Mouse (Mus musculus) embryonic facial prominence, embryonic 11.5 days (tissue): ENCODE data around the gene Mrvi1. TPM values are rescaled to one million over a fixed set of nuclear protein-coding genes. Genes with fewer than 3 reads are reported as not detected.

Experiments
- ATAC-seq: fragments of 200-750 bp; cut with Nextera tagmentation; replicated peaks from 2 replicates; pipeline ENCODE4 v1.8.0; 2017; ENCODE audit warnings: low read depth; ENCODE audit not compliant: insufficient number of reproducible peaks, low FRiP score, low TSS enrichment
- DNase-seq: peaks from one replicate; pipeline ENCODE4 v3.0.0-alpha.2; 2015; ENCODE audit warnings: low spot score
- H3K27ac ChIP-seq: fragments of 300-500 bp; sonication (generic); replicated peaks from 2 replicates; pipeline ENCODE4 v1.5.1; 2014; ENCODE audit warnings: mild to moderate bottlenecking, low read depth, low read length, control low read depth
- H3K27me3 ChIP-seq: fragments of 300-500 bp; sonication (generic); 2 replicates; pipeline ENCODE4 v1.6.1; 2014; ENCODE audit warnings: mild to moderate bottlenecking, low read length, moderate library complexity, mixed read lengths; ENCODE audit not compliant: control insufficient read depth, insufficient read depth
- H3K36me3 ChIP-seq: fragments of 300-500 bp; sonication (generic); replicated peaks from 2 replicates; pipeline ENCODE4 v1.6.1; 2014; ENCODE audit warnings: low read depth, mild to moderate bottlenecking, low read length, moderate library complexity, mixed read lengths; ENCODE audit not compliant: control insufficient read depth, insufficient read depth
- H3K4me1 ChIP-seq: fragments of 300-500 bp; sonication (generic); 2 replicates; pipeline ENCODE4 v1.6.1; 2014; ENCODE audit warnings: low read length, mixed read lengths; ENCODE audit not compliant: control insufficient read depth, insufficient read depth
- H3K4me2 ChIP-seq: fragments of 300-500 bp; sonication (generic); 2 replicates; pipeline ENCODE4 v1.6.1; 2014; ENCODE audit warnings: low read depth, mild to moderate bottlenecking, control low read depth, low read length, moderate library complexity
- H3K4me3 ChIP-seq: fragments of 300-500 bp; sonication (generic); 2 replicates; pipeline ENCODE4 v1.5.1; 2014; ENCODE audit warnings: low read depth, low read length, control low read depth
- H3K9ac ChIP-seq: fragments of 300-500 bp; sonication (generic); replicated peaks from 2 replicates; pipeline ENCODE4 v1.6.1; 2014; ENCODE audit warnings: mild to moderate bottlenecking, control low read depth, low read length
- H3K9me3 ChIP-seq: fragments of 300-500 bp; sonication (generic); replicated peaks from 2 replicates; pipeline ENCODE4 v1.6.1; 2016; ENCODE audit warnings: mild to moderate bottlenecking, low read length, inconsistent platforms, mixed read lengths; ENCODE audit not compliant: control insufficient read depth
- WGBS: fragments of 180-500 bp; shearing (Covaris S2); extraction: QIAGEN DNeasy Blood & Tissue Kit; methylation state at CpG from one replicate; pipeline ENCODE4 v1.1.7; 2014; 5-methylcytosine and 5-hydroxymethylcytosine counted together
- polyA plus RNA-seq: library from polyadenylated mRNA; unstranded; fragments of >200 nt; fragmentation: Nextera tagmentation; extraction: Ambion mirVana; gene quantifications from 2 replicates; pipeline ENCODE4 v1.2.1, GENCODE M21; 2014

Gene Mrvi1
- polyA plus RNA-seq, 1 experiment from 2014 or later, result 2.5 TPM

- Histone ChIP-seq H3K4me3 (no peak overlapping the region), H3K27ac (no peak overlapping the region), H3K9me3 (no peaks in the 10 kb centered on the region), H3K36me3 (no peaks in the 10 kb centered on the region), H3K9ac (no peak overlapping the region), H3K27me3 (no peaks in the 10 kb centered on the region), H3K4me1 (no peaks in the 10 kb centered on the region), H3K4me2 (no peak overlapping the region)
- no peak for ATAC-seq
- 71% methylated on average over 2 of the region's 2 CpGs for WGBS
- no peak for DNase-seq
Observed at GRCm38 (mm10) chr7:110972796-110973195, 9.5 kb downstream of the Mrvi1 start.

GRCm38 (mm10) chr7:110967373-110967772 is 14.9 kb downstream of the Mrvi1 start:
- Histone ChIP-seq H3K9ac (no peak overlapping the region), H3K4me3 (no peak overlapping the region), H3K4me2 (no peak overlapping the region), H3K4me1 (no peaks in the 10 kb centered on the region), H3K36me3 (no peaks in the 10 kb centered on the region), H3K9me3 (no peaks in the 10 kb centered on the region), H3K27ac (no peak overlapping the region), H3K27me3 (no peaks in the 10 kb centered on the region)
- WGBS, result 82% methylated on average over 4 of the region's 4 CpGs
- no peak for DNase-seq
- no peak for ATAC-seq

- Histone ChIP-seq H3K4me1 (no peaks in the 10 kb centered on the region), H3K27me3 (no peaks in the 10 kb centered on the region), H3K4me2 (no peak overlapping the region), H3K9me3 (no peaks in the 10 kb centered on the region), H3K4me3 (no peak overlapping the region), H3K27ac (no peak overlapping the region), H3K9ac (no peak overlapping the region), H3K36me3 (no peaks in the 10 kb centered on the region)
- 89% methylated on average over 5 of the region's 5 CpGs for WGBS
- DNase-seq (no peak), ATAC-seq (no peak)
Observed at GRCm38 (mm10) chr7:110966853-110967252, 15.4 kb downstream of the Mrvi1 start.

GRCm38 (mm10) chr7:110965387-110965786 is 16.9 kb downstream of the Mrvi1 start:
- no peaks in the 10 kb centered on the region for H3K27me3 ChIP-seq
- H3K4me2 ChIP-seq, result no peak overlapping the region
- no peaks in the 10 kb centered on the region for H3K9me3 ChIP-seq
- ATAC-seq (no peak), DNase-seq (no peak)
- no peaks in the 10 kb centered on the region for H3K4me1 ChIP-seq
- H3K4me3 ChIP-seq, result no peak overlapping the region
- no peaks in the 10 kb centered on the region for H3K36me3 ChIP-seq
- H3K9ac ChIP-seq, result no peak overlapping the region
- H3K27ac ChIP-seq, result no peak overlapping the region
- 86% methylated on average over 3 of the region's 3 CpGs for WGBS

- ATAC-seq (no peak), DNase-seq (no peak)
- H3K9ac ChIP-seq, result no peak overlapping the region
- H3K4me1 ChIP-seq, result no peaks in the 10 kb centered on the region
- no peak overlapping the region for H3K4me3 ChIP-seq
- H3K27ac ChIP-seq, result no peak overlapping the region
- H3K36me3 ChIP-seq, result no peaks in the 10 kb centered on the region
- no peaks in the 10 kb centered on the region for H3K27me3 ChIP-seq
- H3K9me3 ChIP-seq, result no peaks in the 10 kb centered on the region
- H3K4me2 ChIP-seq, result no peak overlapping the region
- 73% methylated on average over 3 of the region's 3 CpGs for WGBS
Observed at GRCm38 (mm10) chr7:110963655-110963997, 18.6 kb downstream of the Mrvi1 start.

GRCm38 (mm10) chr7:110962943-110963654 is 19.2 kb downstream of the Mrvi1 start:
- no peaks in the 10 kb centered on the region for H3K27me3 ChIP-seq
- no peaks in the 10 kb centered on the region for H3K9me3 ChIP-seq
- ATAC-seq (no peak), DNase-seq (no peak)
- H3K27ac ChIP-seq, result no peak overlapping the region
- H3K4me1 ChIP-seq, result no peaks in the 10 kb centered on the region
- H3K9ac ChIP-seq, result no peak overlapping the region
- no peaks in the 10 kb centered on the region for H3K36me3 ChIP-seq
- no peak overlapping the region for H3K4me3 ChIP-seq
- 66% methylated on average over 9 of the region's 9 CpGs for WGBS
- no peak overlapping the region for H3K4me2 ChIP-seq

- 82% methylated on average over 3 of the region's 3 CpGs for WGBS
- H3K36me3 ChIP-seq, result no peaks in the 10 kb centered on the region
- H3K4me2 ChIP-seq, result no peak overlapping the region
- H3K9me3 ChIP-seq, result no peaks in the 10 kb centered on the region
- no peak overlapping the region for H3K9ac ChIP-seq
- no peak overlapping the region for H3K4me3 ChIP-seq
- H3K27ac ChIP-seq, result no peak overlapping the region
- DNase-seq (no peak), ATAC-seq (no peak)
- no peaks in the 10 kb centered on the region for H3K4me1 ChIP-seq
- no peaks in the 10 kb centered on the region for H3K27me3 ChIP-seq
Observed at GRCm38 (mm10) chr7:110962497-110962896, 19.8 kb downstream of the Mrvi1 start.

GRCm38 (mm10) chr7:110956422-110957170 is 25.7 kb downstream of the Mrvi1 start:
- 88% methylated on average over 14 of the region's 14 CpGs for WGBS
- Histone ChIP-seq H3K4me1 (no peaks in the 10 kb centered on the region), H3K27ac (no peak overlapping the region), H3K9ac (no peak overlapping the region), H3K36me3 (no peaks in the 10 kb centered on the region), H3K9me3 (no peaks in the 10 kb centered on the region), H3K4me2 (no peak overlapping the region), H3K4me3 (no peak overlapping the region), H3K27me3 (no peaks in the 10 kb centered on the region)
- DNase-seq (no peak), ATAC-seq (no peak)
